Comparison of ENCODE assay signal across 8 mouse cellular contexts in the genomic region with DNA sequence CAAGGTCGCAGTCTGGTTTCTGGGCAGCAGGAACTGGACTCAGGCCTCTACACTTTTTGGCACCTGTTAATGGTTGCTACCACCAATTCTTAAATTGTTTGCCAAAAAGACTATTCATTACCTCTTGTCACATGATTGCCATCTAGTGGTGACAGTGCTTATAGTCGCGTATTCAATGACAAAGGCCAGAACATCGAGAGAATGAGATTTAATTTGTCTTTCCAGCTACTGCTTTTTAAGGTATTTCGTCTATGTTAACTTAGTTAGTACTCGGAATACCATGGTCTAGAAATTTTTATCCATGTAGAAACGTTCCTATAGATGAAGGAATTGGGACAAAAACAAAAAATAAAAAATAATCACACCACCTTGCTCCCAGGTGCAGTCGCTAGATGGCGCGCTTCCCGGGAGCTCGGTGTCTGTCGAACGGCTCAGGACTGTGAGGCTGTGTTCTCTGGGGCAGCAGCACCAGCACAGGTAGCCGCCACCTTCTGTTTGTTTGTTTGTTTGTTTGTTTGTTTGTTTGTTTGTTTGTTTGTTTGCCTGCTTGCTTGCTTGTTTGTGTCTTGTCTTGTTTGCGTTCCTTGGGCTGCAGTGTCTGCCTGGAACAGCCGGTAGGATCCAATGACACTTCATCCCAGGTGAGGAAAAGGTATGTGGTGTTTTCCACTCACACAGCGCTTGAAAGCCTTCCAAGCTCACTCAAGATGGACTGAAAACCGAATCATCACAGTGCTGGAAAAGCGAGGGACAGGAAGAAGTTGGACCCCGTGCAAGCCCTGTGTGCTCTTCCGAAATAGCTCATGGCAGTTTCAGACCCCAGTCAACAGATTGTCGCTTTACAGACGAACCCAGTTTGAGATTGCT.
A peak's percentile ranks its signal among the peaks of the same experiment; 100 is the strongest.
DNase-seq lines count a peak whose midpoint lies in the region; ATAC-seq and TF ChIP-seq lines count a peak whose summit lies in the region.

No protein-coding gene starts in this region.

- ATAC-seq in hindbrain, embryonic 14.5 days (ENCODE audit: low FRiP score) = peak; percentile 87
- ATAC-seq in lung, postnatal 0 days = peak; percentile 65; the same call in 1 of the 2 replicates

- H3K27ac ChIP-seq in hindbrain, embryonic 14.5 days = no peak overlapping the region
- H3K27ac ChIP-seq in lung, postnatal 0 days (ENCODE audit: low read length) = no peak overlapping the region

- H3K4me2 ChIP-seq in hindbrain, embryonic 14.5 days (replicated peaks) = peak overlapping the region; percentile 47
- H3K4me2 ChIP-seq in lung, postnatal 0 days (replicated peaks; ENCODE audit: low read depth, low read length) = peak overlapping the region; percentile 45

- H3K9me3 ChIP-seq in hindbrain, embryonic 14.5 days (ENCODE audit: control insufficient read depth, low read length) = no peaks in the 10 kb centered on the region
- H3K9me3 ChIP-seq in lung, postnatal 0 days (ENCODE audit: low read length) = no peaks in the 10 kb centered on the region

- no peaks in the 10 kb centered on the region for H3K27me3 ChIP-seq in hindbrain, embryonic 14.5 days (ENCODE audit: control insufficient read depth, insufficient read depth, low read length)
- no peaks in the 10 kb centered on the region for H3K27me3 ChIP-seq in lung, postnatal 0 days (replicated peaks; ENCODE audit: insufficient read depth, low read length)

- WGBS in hindbrain, embryonic 14.5 days = 23% methylated on average over 24 of the region's 24 CpGs
- 16% methylated on average over 24 of the region's 24 CpGs for WGBS in lung, postnatal 0 days

- H3K9ac ChIP-seq in hindbrain, embryonic 14.5 days = peak overlapping the region; percentile 62
- no peak overlapping the region for H3K9ac ChIP-seq in lung, postnatal 0 days (replicated peaks; ENCODE audit: low read depth)

- peak overlapping the region; percentile 29 for H3K4me3 ChIP-seq in hindbrain, embryonic 14.5 days (replicated peaks; ENCODE audit: low read length)
- H3K4me3 ChIP-seq in lung, postnatal 0 days (ENCODE audit: low read depth, low read length) = peak overlapping the region; percentile 36

- no peak for TF ChIP-seq EP300 in lung, postnatal 0 days (IDR thresholded peaks at IDR 0.05)

- peak; percentile 76 for TF ChIP-seq CTCF in lung, postnatal 0 days (IDR thresholded peaks at IDR 0.05)

- peak; percentile 86 for DNase-seq in R1 (ENCODE audit: low read depth, low spot score)
- peak; percentile 86 for DNase-seq in cerebellum, adult 9-10 months
- DNase-seq in forelimb bud, embryonic 11.5 days (ENCODE audit: low read depth, low spot score) = peak; percentile 81
- DNase-seq in hindbrain, embryonic 14.5 days (ENCODE audit: low spot score) = peak; percentile 88
- peak; percentile 58 to 88 for DNase-seq in layer of hippocampus, postnatal 14 days (ENCODE audit: low spot score in 2 of 2)
- DNase-seq in lung, postnatal 0 days (ENCODE audit: low spot score) = peak; percentile 84
- DNase-seq in retina, embryonic 14.5 days (ENCODE audit: low spot score) = peak; percentile 94
- DNase-seq in urinary bladder, postnatal 14 days (ENCODE audit: low spot score) = peak; percentile 62

- peaks cover 11% of the 10 kb centered on the region for H3K4me1 ChIP-seq in hindbrain, embryonic 14.5 days (replicated peaks; ENCODE audit: control insufficient read depth, insufficient read depth, low read length)
- 0 out of 2 replicates have a peak, but pooled peaks cover 2% of the 10 kb centered on the region for H3K4me1 ChIP-seq in lung, postnatal 0 days (ENCODE audit: insufficient read depth, low read depth, low read length)

- no peaks in the 10 kb centered on the region for H3K36me3 ChIP-seq in hindbrain, embryonic 14.5 days (replicated peaks; ENCODE audit: control insufficient read depth, insufficient read depth)
- H3K36me3 ChIP-seq in lung, postnatal 0 days (ENCODE audit: insufficient read depth, low read length) = no peaks in the 10 kb centered on the region
